Mouse (Mus musculus): ENCODE data around the gene Mrpl37. TPM values are rescaled to one million over a fixed set of nuclear protein-coding genes. Genes with fewer than 3 reads are reported as not detected.
A peak's percentile ranks its signal among the peaks of the same experiment; 100 is the strongest.

Gene Mrpl37
- polyA plus RNA-seq, 1 experiment from 2014 or later, result 84.9 TPM

DNA sequence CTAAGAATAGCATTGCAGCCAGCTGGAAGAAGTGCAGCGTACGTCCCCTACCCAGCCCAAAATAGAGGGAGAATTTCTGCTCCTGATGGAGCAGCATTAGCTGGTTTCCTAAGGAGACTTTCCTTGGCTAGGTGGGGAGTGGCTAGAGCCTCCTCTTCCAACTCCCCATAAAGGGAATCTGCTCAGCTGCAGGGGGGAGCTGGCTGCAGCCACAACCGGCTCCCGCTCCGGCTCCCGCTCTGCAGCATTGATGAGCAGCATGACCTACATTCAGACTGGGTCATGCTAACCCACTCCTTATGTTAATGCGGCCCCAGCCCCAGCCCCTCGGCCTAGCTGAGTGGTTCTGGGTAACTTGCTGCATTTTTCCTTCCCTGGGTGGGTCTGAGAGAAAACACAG, 27.4 kb downstream of the Mrpl37 start:
- WGBS, result 40% methylated on average over 8 of the region's 8 CpGs
- no peak overlapping the region for H3K4me3 ChIP-seq (replicated peaks)
- peak; percentile 42; the same call in 1 of the 2 replicates for ATAC-seq (ENCODE audit: low FRiP score)
- peaks cover 64% of the 10 kb centered on the region for H3K36me3 ChIP-seq
- H3K27ac ChIP-seq (replicated peaks), result peak overlapping the region; percentile 64
- H3K4me1 ChIP-seq, result peaks cover 4% of the 10 kb centered on the region; the same call in 1 of the 2 replicates
- H3K4me2 ChIP-seq, result no peak overlapping the region
- H3K9me3 ChIP-seq (replicated peaks), result no peaks in the 10 kb centered on the region
- H3K27me3 ChIP-seq (replicated peaks), result no peaks in the 10 kb centered on the region
- no peak overlapping the region for H3K9ac ChIP-seq (replicated peaks)

DNA sequence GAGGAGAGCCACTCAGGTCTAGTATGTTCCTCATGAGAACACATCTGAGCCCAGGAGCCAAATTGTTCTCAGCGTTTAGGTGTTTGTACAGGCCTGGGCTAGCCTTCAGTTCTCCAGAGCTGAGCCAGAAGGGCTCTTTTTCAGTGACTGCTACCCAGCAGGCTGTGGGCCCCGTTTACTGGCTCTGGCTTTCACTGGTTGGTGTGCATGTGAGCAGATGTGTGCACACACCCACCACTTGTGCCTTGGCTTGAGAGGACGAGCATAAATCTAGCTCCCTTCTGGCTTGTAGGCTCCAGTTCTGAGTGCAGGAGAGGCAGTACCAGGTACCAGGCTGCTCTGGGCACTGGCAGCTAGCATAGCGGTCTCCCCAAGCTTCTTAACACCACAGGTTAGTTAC, 28.4 kb downstream of the Mrpl37 start:
- Histone ChIP-seq H3K4me2 (no peak overlapping the region), H3K4me3 (replicated peaks) (no peak overlapping the region), H3K9me3 (replicated peaks) (no peaks in the 10 kb centered on the region), H3K27me3 (replicated peaks) (no peaks in the 10 kb centered on the region), H3K9ac (replicated peaks) (no peak overlapping the region), H3K27ac (replicated peaks) (no peak overlapping the region), H3K36me3 (peaks cover 59% of the 10 kb centered on the region), H3K4me1 (peaks cover 4% of the 10 kb centered on the region; the same call in 1 of the 2 replicates)
- no peak for ATAC-seq (ENCODE audit: low FRiP score)
- WGBS, result 84% methylated on average over 4 of the region's 4 CpGs

DNA sequence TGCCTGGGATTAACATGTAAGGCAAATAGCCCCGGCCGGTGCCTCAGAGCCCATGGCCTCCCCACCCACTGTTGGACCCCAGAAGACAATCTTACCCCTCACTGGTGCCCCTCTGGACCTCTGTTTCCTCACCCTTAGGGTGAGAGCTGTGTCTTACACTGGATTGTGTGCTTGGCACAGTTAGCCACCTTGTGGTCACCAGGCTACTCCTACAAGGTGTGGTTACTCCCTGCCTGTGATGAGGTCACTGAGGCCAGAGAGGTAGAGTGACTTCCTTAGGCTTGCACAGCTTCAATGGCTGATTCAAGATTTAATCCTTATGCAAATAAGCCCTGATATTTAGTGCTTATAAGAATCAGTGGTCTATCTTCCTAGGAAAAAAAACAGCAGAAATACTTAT, 29.7 kb downstream of the Mrpl37 start:
- no peak for ATAC-seq (ENCODE audit: low FRiP score)
- Histone ChIP-seq H3K27ac (replicated peaks) (no peak overlapping the region), H3K4me3 (replicated peaks) (no peak overlapping the region), H3K36me3 (peaks cover 65% of the 10 kb centered on the region), H3K4me1 (peaks cover 4% of the 10 kb centered on the region; the same call in 1 of the 2 replicates), H3K4me2 (no peak overlapping the region), H3K9me3 (replicated peaks) (no peaks in the 10 kb centered on the region), H3K27me3 (replicated peaks) (no peaks in the 10 kb centered on the region), H3K9ac (replicated peaks) (no peak overlapping the region)
- 93% methylated on average over 2 of the region's 2 CpGs for WGBS

DNA sequence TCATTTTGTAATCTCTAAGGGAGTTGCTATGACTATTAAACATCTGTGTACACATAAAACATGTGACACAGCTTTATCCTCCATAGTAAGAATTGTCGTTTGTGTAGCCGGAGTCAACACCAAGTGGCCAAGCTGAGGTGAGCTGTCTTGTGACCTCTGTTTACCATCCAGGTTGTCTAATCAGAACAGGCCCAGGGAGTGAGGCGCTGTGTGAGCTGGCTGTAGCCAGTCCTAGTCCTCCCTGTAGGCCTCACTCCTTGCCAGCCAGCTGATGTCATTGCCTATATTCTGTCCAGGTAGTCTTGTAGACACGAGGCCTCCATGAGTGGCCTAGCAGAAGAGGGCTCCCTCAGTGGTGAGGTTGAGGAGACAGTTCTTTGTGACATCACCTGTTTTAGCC, 31.0 kb downstream of the Mrpl37 start:
- peaks cover 4% of the 10 kb centered on the region; the same call in 1 of the 2 replicates for H3K4me1 ChIP-seq
- H3K9ac ChIP-seq (replicated peaks), result no peak overlapping the region
- H3K27ac ChIP-seq (replicated peaks), result no peak overlapping the region
- no peaks in the 10 kb centered on the region for H3K9me3 ChIP-seq (replicated peaks)
- peaks cover 62% of the 10 kb centered on the region for H3K36me3 ChIP-seq
- no peak overlapping the region for H3K4me3 ChIP-seq (replicated peaks)
- no peak for ATAC-seq (ENCODE audit: low FRiP score)
- 88% methylated on average over 4 of the region's 4 CpGs for WGBS
- H3K27me3 ChIP-seq (replicated peaks), result no peaks in the 10 kb centered on the region
- no peak overlapping the region for H3K4me2 ChIP-seq

DNA sequence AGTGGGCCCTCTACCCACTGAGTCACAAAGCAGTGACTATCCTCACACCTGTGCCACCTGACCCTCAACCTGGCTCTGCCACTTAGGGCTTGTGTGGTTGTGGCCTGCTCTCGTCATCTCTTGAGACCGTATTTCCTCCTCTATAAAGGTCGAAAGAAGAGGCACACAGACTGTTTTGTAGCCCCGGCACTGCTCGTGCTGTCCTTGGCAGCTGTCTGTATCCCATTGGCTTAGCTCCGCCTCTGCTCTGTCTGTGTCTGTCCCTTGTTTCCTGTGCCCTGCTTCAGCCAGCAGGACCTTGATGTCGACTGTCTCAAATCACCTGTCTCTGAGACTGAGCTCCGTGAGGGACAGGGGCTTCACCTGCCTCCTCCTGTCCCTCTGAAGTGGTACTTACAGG, 40.2 kb downstream of the Mrpl37 start:
- no peak overlapping the region for H3K4me2 ChIP-seq
- H3K36me3 ChIP-seq, result peaks cover 4% of the 10 kb centered on the region; the same call in 1 of the 2 replicates
- H3K27ac ChIP-seq (replicated peaks), result no peak overlapping the region
- no peak for ATAC-seq (ENCODE audit: low FRiP score)
- no peaks in the 10 kb centered on the region for H3K9me3 ChIP-seq (replicated peaks)
- H3K9ac ChIP-seq (replicated peaks), result no peak overlapping the region
- H3K27me3 ChIP-seq (replicated peaks), result no peaks in the 10 kb centered on the region
- H3K4me3 ChIP-seq (replicated peaks), result no peak overlapping the region
- WGBS, result 55% methylated on average over 8 of the region's 8 CpGs
- H3K4me1 ChIP-seq, result peaks cover 52% of the 10 kb centered on the region

DNA sequence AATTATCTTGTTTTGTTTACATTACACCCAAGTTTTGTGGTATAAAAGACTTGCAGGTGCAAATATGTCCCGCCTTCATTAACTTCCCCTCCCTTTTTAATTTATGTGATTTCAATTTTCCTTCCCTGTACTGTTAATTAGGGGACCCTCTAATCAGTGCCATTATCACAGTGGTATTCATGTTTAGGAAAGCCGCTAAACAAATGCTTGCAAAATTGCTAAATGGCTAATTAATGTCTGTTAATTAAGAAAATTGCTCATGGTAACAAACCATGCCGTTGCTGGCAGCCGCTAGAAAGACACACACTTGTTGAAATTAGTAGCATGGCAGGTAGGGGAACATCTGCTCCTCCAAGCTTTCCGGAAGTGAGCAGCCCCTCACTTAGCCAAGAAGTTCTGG, 41.3 kb downstream of the Mrpl37 start:
- peaks cover 63% of the 10 kb centered on the region for H3K4me1 ChIP-seq
- H3K36me3 ChIP-seq, result no peaks in the 10 kb centered on the region
- WGBS, result 45% methylated on average over 5 of the region's 5 CpGs
- H3K27me3 ChIP-seq (replicated peaks), result no peaks in the 10 kb centered on the region
- no peak for ATAC-seq (ENCODE audit: low FRiP score)
- H3K4me3 ChIP-seq (replicated peaks), result no peak overlapping the region
- H3K9me3 ChIP-seq (replicated peaks), result no peaks in the 10 kb centered on the region
- H3K27ac ChIP-seq (replicated peaks), result no peak overlapping the region
- H3K9ac ChIP-seq (replicated peaks), result no peak overlapping the region
- H3K4me2 ChIP-seq, result no peak overlapping the region

DNA sequence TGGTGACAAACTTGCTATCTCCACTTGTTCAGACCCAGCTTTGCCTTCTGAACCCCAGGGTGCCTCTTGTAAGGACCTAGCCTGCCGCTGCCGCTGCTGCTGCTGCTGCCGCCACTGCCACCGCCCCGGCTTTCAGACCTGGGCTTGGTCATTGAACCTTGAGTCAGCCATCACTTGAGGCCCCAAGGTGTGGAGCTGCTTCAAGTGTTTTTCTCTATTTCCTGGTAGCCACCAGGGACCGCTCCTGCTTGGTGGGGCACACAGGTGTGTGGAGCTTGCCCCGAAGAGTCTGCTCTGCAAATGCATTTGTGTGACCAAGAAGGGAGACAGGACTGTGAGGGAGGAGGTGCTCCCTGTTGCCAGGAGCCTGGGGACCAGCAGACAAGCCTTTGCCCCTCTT, 41.8 kb downstream of the Mrpl37 start:
- peaks cover 68% of the 10 kb centered on the region for H3K4me1 ChIP-seq
- H3K27ac ChIP-seq (replicated peaks), result no peak overlapping the region
- 70% methylated on average over 7 of the region's 7 CpGs for WGBS
- no peaks in the 10 kb centered on the region for H3K36me3 ChIP-seq
- no peak overlapping the region for H3K9ac ChIP-seq (replicated peaks)
- no peak for ATAC-seq (ENCODE audit: low FRiP score)
- H3K4me2 ChIP-seq, result no peak overlapping the region
- H3K9me3 ChIP-seq (replicated peaks), result no peaks in the 10 kb centered on the region
- no peaks in the 10 kb centered on the region for H3K27me3 ChIP-seq (replicated peaks)
- H3K4me3 ChIP-seq (replicated peaks), result no peak overlapping the region

DNA sequence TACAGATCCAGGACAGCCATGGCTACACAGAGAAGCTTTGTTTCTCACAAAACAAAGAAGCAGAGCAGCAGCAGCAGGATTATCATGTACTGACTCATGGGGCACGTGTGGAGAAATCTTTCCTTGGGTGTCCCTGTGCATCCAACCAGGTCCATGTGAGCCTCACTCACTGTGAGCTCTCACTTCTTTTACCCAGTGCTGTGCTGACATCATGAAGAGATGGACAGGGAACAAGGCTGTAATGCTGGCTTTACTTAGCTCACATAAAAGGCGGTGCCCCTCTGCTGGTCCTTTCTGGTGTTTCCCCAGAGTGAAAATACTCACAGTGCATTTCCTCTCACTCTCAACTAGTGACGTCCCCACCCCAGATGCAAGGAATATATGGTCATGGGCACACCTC, 45.2 kb downstream of the Mrpl37 start:
- no peaks in the 10 kb centered on the region for H3K36me3 ChIP-seq
- H3K27me3 ChIP-seq (replicated peaks), result no peaks in the 10 kb centered on the region
- peaks cover 97% of the 10 kb centered on the region for H3K4me1 ChIP-seq
- no peak overlapping the region for H3K9ac ChIP-seq (replicated peaks)
- ATAC-seq (ENCODE audit: low FRiP score), result no peak
- H3K4me2 ChIP-seq, result no peak overlapping the region
- no peak overlapping the region for H3K4me3 ChIP-seq (replicated peaks)
- 0 out of 2 replicates have a peak overlapping the region, but pooled peaks have one; percentile 18 for H3K27ac ChIP-seq (replicated peaks)
- no peaks in the 10 kb centered on the region for H3K9me3 ChIP-seq (replicated peaks)
- WGBS, result 67% methylated on average over 3 of the region's 3 CpGs

DNA sequence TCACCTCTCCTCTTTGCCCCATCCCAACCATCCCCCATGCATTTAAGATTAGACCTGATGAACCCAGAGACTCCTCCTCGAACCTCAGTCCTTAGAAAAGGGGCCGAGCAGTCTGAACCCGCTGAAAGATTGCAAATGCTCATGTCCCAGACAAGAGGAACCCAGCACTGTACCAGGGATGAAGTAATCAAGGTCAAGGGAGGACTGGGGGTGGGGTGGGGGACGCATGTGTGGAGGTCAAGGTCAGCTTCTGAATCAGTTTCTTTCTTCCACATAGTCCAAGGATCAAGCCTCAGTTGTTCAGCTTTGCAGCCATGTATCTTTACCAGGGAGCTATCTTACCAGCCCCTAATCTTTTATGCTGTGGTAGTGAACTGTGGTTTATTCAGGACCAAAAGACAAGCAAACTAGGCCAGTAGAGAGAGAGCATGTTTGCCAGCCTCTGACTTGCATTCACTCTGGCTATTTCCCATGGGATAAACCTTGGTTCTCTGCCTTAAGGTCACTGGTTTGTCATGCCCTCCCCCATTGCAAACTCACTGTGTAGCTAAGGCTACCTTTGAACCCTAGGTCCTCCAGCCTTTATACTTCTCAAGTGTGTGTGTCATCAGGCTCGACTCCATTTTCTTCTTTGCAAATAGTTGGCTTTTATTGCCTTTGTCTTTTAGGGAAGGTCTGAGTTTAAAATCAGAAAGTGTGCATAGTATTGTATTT, 46.2 kb downstream of the Mrpl37 start:
- Histone ChIP-seq H3K4me2 (no peak overlapping the region), H3K27ac (replicated peaks) (no peak overlapping the region; the same call in 1 of the 2 replicates), H3K4me3 (replicated peaks) (no peak overlapping the region), H3K9me3 (replicated peaks) (no peaks in the 10 kb centered on the region), H3K36me3 (no peaks in the 10 kb centered on the region), H3K9ac (replicated peaks) (no peak overlapping the region), H3K4me1 (peaks cover 97% of the 10 kb centered on the region), H3K27me3 (replicated peaks) (no peaks in the 10 kb centered on the region)
- no peak for ATAC-seq (ENCODE audit: low FRiP score)
- WGBS, result 72% methylated on average over 5 of the region's 5 CpGs

DNA sequence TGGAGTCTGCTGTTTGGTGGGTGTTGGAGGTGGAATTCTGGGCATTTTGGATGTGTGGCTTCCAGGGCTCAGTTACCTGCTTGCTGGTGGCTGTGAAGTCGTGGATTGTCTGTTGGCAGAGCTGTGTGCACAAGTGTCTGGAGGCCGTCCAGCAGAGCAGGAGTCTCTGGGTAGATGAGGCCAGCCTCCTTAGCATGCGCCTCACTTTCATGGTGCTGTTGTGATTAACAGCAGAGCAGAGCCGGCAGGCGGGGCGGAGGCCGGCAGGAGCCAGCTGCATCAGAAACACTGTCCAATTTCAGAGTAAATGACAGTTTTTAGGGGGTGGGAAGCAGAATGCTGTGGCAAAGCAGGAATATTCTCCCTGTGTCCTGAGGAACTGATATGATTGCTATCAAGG, 47.6 kb downstream of the Mrpl37 start:
- WGBS, result 5% methylated on average over 7 of the region's 7 CpGs
- peaks cover 98% of the 10 kb centered on the region for H3K4me1 ChIP-seq
- no peak overlapping the region for H3K4me2 ChIP-seq
- H3K9ac ChIP-seq (replicated peaks), result 0 out of 2 replicates have a peak overlapping the region, but pooled peaks have one; percentile 20
- H3K36me3 ChIP-seq, result no peaks in the 10 kb centered on the region
- H3K27ac ChIP-seq (replicated peaks), result peak overlapping the region; percentile 74
- H3K4me3 ChIP-seq (replicated peaks), result no peak overlapping the region
- no peaks in the 10 kb centered on the region for H3K27me3 ChIP-seq (replicated peaks)
- no peaks in the 10 kb centered on the region for H3K9me3 ChIP-seq (replicated peaks)
- ATAC-seq (ENCODE audit: low FRiP score), result no peak

DNA sequence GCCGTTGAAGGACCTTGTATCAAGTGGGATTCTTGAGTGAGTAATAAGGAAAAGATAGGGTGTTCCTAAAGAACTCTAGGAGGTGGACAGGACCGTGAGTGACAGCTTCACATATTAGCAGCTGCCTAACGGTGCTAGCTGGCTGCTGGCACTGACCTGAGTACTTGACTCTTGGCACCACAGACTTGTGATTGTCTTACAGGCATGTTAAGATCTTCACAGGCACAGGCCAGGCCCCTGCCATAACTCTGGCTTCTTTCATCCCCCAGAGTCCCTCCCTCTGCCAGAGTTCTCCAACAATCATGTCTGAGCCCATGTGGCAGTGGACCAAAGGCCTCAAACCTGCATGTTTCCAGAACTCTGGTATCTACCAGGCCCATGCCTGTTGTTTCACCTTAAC, 48.1 kb downstream of the Mrpl37 start:
- Histone ChIP-seq H3K4me2 (no peak overlapping the region), H3K27me3 (replicated peaks) (no peaks in the 10 kb centered on the region), H3K36me3 (no peaks in the 10 kb centered on the region), H3K27ac (replicated peaks) (peak overlapping the region; percentile 74), H3K9me3 (replicated peaks) (no peaks in the 10 kb centered on the region), H3K4me3 (replicated peaks) (no peak overlapping the region), H3K4me1 (peaks cover 99% of the 10 kb centered on the region), H3K9ac (replicated peaks) (no peak overlapping the region)
- ATAC-seq (ENCODE audit: low FRiP score), result no peak
- 72% methylated on average over 3 of the region's 3 CpGs for WGBS

DNA sequence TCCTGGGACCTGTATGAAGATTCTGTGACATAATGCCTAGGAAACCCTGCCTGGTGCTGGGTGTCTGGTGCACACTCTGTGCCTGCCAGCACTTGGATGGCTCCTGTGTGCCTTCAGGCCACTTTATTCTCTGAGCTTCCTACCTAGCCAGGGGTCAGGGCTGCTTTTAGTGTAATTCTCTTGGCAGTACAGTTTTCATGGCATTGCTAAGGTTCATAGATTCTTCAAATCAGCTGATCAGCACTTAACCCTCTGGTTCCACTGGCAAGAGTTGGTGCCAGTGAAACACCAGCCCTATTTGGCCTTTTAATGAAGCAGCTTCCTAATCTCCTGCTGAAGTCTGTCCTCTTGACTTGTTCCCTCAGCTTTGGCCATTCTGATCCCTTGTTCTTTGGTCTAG, 49.4 kb downstream of the Mrpl37 start:
- Histone ChIP-seq H3K4me2 (no peak overlapping the region), H3K27me3 (replicated peaks) (no peaks in the 10 kb centered on the region), H3K27ac (replicated peaks) (peak overlapping the region; percentile 80), H3K4me1 (peaks cover 88% of the 10 kb centered on the region), H3K36me3 (no peaks in the 10 kb centered on the region), H3K4me3 (replicated peaks) (no peak overlapping the region), H3K9me3 (replicated peaks) (no peaks in the 10 kb centered on the region), H3K9ac (replicated peaks) (0 out of 2 replicates have a peak overlapping the region, but pooled peaks have one; percentile 14)
- ATAC-seq (ENCODE audit: low FRiP score), result no peak
